Mouse (Mus musculus): ENCODE measurements at regions not wholly inside any gene's neighbourhood (a gene's known extent, or its start where the extent isn't known, plus 50 kb on each side); places are given as distances from the start of the nearest gene placed in this dataset.

GRCm38 (mm10) chr14:15107795-15108321 is 304.6 kb downstream of the Nek10 start:
- no peak for TF ChIP-seq CTCF (IDR thresholded peaks at IDR 0.05; ENCODE audit: low read depth)
- no peak for TF ChIP-seq EP300 (optimal IDR thresholded peaks at IDR 0.05)

All from stomach, postnatal 0 days (tissue).